Mouse (Mus musculus): ENCODE results near the gene Kdf1. TPM values are rescaled to one million over a fixed set of nuclear protein-coding genes. Genes with fewer than 3 reads are reported as not detected.

Kdf1 gene
- polyA plus RNA-seq, 1 experiment from 2014 or later = 0.20 TPM

DNA sequence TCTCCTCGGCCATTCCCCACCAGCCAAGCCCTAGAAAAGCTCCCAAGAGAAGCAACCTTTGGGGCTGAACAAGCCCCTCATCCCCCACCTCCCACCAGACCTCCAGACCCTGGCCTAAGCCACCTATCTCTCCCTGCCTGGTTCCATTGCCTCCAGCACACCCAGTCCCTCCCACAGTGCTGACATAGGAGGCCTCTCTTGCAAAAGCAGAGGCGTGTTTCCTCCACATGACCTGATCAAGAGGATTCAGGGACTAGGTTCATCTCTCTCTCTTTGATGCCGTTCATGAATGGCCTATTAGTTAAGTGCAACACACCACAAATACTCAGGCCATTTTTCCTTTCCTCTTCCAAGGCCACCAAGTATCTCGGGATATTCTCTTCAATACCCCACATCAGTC lies 41.1 kb downstream of the Kdf1 start:
- Histone ChIP-seq H3K4me1 (ENCODE audit: control insufficient read depth, insufficient read depth, low read length) (no peaks in the 10 kb centered on the region), H3K4me2 (ENCODE audit: low read length) (no peak overlapping the region), H3K9me3 (replicated peaks; ENCODE audit: control insufficient read depth, low read length) (no peaks in the 10 kb centered on the region), H3K9ac (ENCODE audit: low read length) (no peak overlapping the region), H3K36me3 (ENCODE audit: control insufficient read depth, insufficient read depth, low read length) (no peaks in the 10 kb centered on the region), H3K4me3 (ENCODE audit: low read depth, low read length) (no peak overlapping the region), H3K27me3 (replicated peaks; ENCODE audit: control insufficient read depth, insufficient read depth, low read length) (no peaks in the 10 kb centered on the region), H3K27ac (ENCODE audit: low read depth, low read length) (no peak overlapping the region)
- DNase-seq (ENCODE audit: low spot score) (no peak), ATAC-seq (no peak)
- 77% methylated on average over 4 of the region's 4 CpGs for WGBS

DNA sequence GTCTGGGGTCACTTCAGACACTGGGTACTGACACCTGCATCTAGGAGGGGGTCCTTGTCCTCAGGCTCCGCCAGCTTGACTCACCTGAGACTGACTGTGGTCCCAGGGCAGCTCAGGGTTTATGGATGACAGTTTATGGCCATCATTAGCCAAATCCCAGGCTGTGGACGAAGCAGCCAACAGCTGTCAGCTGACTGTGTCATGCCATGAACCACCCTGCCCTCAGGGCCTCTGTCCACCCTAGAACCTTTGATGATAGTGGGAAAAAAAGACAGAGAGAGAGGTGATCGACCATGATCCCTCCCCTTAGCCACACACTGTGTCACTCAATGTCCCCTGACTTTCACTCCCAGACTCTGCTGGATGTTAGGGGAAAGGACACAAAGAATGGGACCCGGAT lies 42.9 kb downstream of the Kdf1 start:
- ATAC-seq (no peak), DNase-seq (ENCODE audit: low spot score) (no peak)
- WGBS = 82% methylated on average over 4 of the region's 4 CpGs
- Histone ChIP-seq H3K27ac (ENCODE audit: low read depth, low read length) (no peak overlapping the region), H3K4me3 (ENCODE audit: low read depth, low read length) (no peak overlapping the region), H3K36me3 (ENCODE audit: control insufficient read depth, insufficient read depth, low read length) (no peaks in the 10 kb centered on the region), H3K4me1 (ENCODE audit: control insufficient read depth, insufficient read depth, low read length) (no peaks in the 10 kb centered on the region), H3K4me2 (ENCODE audit: low read length) (no peak overlapping the region), H3K27me3 (replicated peaks; ENCODE audit: control insufficient read depth, insufficient read depth, low read length) (no peaks in the 10 kb centered on the region), H3K9me3 (replicated peaks; ENCODE audit: control insufficient read depth, low read length) (no peaks in the 10 kb centered on the region), H3K9ac (ENCODE audit: low read length) (no peak overlapping the region)

DNA sequence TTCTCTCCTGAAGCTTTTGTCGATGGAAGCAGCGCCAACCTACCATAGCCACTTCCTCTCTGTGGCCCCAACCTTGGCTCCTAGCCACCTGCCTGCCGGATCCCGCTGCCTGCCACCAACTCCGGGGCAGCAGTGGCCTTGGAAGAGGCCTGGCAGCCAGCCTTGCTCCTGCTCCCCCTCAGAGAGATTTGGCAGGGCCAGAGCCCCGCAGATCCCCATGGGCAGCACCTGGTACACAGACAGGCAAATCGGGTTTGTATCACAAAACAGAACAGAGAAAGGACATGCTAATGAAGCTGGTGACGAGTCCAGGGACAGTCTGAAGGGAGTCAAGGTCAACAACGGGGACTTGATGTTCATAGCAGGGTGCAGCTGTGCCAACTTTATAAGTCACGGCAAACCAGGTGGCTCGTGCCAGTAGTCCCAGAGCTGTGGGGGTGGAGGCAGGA lies 44.4 kb downstream of the Kdf1 start:
- peak; percentile 29 for DNase-seq (ENCODE audit: low spot score)
- H3K4me1 ChIP-seq (ENCODE audit: control insufficient read depth, insufficient read depth, low read length) = no peaks in the 10 kb centered on the region
- no peak overlapping the region for H3K4me3 ChIP-seq (ENCODE audit: low read depth, low read length)
- H3K36me3 ChIP-seq (ENCODE audit: control insufficient read depth, insufficient read depth, low read length) = no peaks in the 10 kb centered on the region
- no peak overlapping the region for H3K4me2 ChIP-seq (ENCODE audit: low read length)
- no peaks in the 10 kb centered on the region for H3K27me3 ChIP-seq (replicated peaks; ENCODE audit: control insufficient read depth, insufficient read depth, low read length)
- no peak for ATAC-seq
- H3K9me3 ChIP-seq (replicated peaks; ENCODE audit: control insufficient read depth, low read length) = no peaks in the 10 kb centered on the region
- no peak overlapping the region for H3K9ac ChIP-seq (ENCODE audit: low read length)
- H3K27ac ChIP-seq (ENCODE audit: low read depth, low read length) = no peak overlapping the region
- 68% methylated on average over 11 of the region's 11 CpGs for WGBS

DNA sequence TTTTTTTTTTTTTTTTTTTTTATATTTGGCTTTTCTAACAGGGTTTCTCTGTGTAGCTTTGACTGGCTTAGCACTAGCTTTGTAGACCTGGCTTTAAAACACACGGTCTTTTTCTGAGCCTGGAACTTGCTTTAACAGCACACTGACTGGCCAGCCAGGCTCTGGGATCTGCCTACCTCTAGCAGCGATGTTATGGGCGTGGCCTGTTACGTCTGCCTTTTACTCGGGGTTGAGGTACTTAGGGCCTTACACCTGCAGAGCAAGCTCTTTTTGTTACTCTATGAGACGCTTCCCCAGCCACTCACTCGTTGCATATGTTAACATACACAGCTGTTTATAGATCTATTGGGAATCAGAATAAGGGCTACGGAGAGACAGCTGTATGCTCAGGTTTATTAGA lies 48.5 kb downstream of the Kdf1 start:
- Histone ChIP-seq H3K9me3 (replicated peaks; ENCODE audit: control insufficient read depth, low read length) (no peaks in the 10 kb centered on the region), H3K36me3 (ENCODE audit: control insufficient read depth, insufficient read depth, low read length) (no peaks in the 10 kb centered on the region), H3K27me3 (replicated peaks; ENCODE audit: control insufficient read depth, insufficient read depth, low read length) (no peaks in the 10 kb centered on the region), H3K9ac (ENCODE audit: low read length) (no peak overlapping the region), H3K4me3 (ENCODE audit: low read depth, low read length) (no peak overlapping the region), H3K4me1 (ENCODE audit: control insufficient read depth, insufficient read depth, low read length) (no peaks in the 10 kb centered on the region), H3K27ac (ENCODE audit: low read depth, low read length) (no peak overlapping the region), H3K4me2 (ENCODE audit: low read length) (no peak overlapping the region)
- ATAC-seq (no peak), DNase-seq (ENCODE audit: low spot score) (no peak)
- 28% methylated on average over 8 of the region's 8 CpGs for whole genome bisulfite sequencing

DNA sequence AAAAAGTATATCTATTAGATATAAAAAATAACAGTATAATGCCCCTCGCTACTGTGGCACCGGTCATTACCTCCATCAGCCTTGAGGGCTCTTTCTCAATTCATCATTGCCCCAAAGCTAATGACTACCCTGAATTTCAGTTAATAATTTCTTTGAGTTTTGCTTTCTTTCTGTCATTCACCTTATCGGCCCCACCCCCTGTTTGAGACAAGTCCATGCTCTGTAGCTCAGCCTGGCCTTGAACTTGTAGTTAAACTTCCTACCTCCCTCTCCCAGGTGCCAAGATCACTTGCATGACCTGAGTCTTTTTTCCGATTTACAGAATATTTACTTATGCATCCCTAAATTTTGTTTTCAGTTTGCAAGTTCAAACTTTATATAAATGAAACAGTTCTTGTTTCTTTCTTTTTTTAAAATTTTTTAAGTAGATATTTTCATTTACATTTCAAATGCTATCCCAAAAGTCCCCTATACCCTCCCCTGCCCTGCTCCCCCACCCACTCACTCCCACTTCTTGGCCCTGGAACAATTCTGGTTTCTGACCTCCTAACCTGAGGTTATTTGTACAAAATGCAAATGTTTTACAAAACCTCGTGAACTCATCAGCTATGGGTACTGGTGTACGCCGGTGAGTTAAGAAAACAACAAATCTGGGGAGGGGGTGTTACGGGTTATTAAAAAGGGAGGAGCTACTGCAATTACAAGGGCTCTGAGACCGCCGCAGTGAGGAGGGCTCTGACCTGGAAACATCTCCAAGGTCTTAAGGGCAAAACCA lies 50.7 kb downstream of the Kdf1 start:
- H3K4me3 ChIP-seq (ENCODE audit: low read depth, low read length) = no peak overlapping the region
- no peak overlapping the region for H3K9ac ChIP-seq (ENCODE audit: low read length)
- H3K36me3 ChIP-seq (ENCODE audit: control insufficient read depth, insufficient read depth, low read length) = no peaks in the 10 kb centered on the region
- no peak overlapping the region for H3K4me2 ChIP-seq (ENCODE audit: low read length)
- no peak overlapping the region for H3K27ac ChIP-seq (ENCODE audit: low read depth, low read length)
- no peaks in the 10 kb centered on the region for H3K9me3 ChIP-seq (replicated peaks; ENCODE audit: control insufficient read depth, low read length)
- DNase-seq (ENCODE audit: low spot score) (no peak), ATAC-seq (no peak)
- no peaks in the 10 kb centered on the region; the same call in 1 of the 2 replicates for H3K4me1 ChIP-seq (ENCODE audit: control insufficient read depth, insufficient read depth, low read length)
- H3K27me3 ChIP-seq (replicated peaks; ENCODE audit: control insufficient read depth, insufficient read depth, low read length) = no peaks in the 10 kb centered on the region
- 87% methylated on average over 10 of the region's 10 CpGs for WGBS

DNA sequence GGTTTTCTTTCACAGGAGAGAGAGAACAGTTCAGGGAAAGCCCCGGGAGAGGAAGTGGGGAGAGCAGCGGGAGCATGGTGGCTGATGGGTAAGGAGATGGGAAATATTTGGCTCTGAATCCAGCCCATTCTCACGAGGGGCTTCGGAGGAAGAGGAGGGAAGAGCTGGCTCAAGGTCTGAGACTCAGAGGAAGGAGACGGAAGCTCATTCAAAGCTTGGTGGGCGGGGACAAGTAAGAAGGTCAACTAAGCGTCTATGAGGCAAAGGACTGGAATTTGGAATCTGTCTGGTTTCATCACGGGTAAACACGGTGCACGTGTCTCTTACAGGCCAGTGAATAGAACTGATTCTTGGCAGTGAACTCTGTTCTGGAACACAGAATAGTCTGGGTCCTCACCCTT lies 51.3 kb downstream of the Kdf1 start:
- WGBS = 66% methylated on average over 10 of the region's 10 CpGs
- Histone ChIP-seq H3K4me2 (ENCODE audit: low read length) (no peak overlapping the region), H3K9me3 (replicated peaks; ENCODE audit: control insufficient read depth, low read length) (no peaks in the 10 kb centered on the region), H3K27me3 (replicated peaks; ENCODE audit: control insufficient read depth, insufficient read depth, low read length) (no peaks in the 10 kb centered on the region), H3K4me3 (ENCODE audit: low read depth, low read length) (no peak overlapping the region), H3K9ac (ENCODE audit: low read length) (no peak overlapping the region), H3K27ac (ENCODE audit: low read depth, low read length) (no peak overlapping the region), H3K4me1 (ENCODE audit: control insufficient read depth, insufficient read depth, low read length) (peaks cover 1% of the 10 kb centered on the region), H3K36me3 (ENCODE audit: control insufficient read depth, insufficient read depth, low read length) (no peaks in the 10 kb centered on the region)
- ATAC-seq (no peak), DNase-seq (ENCODE audit: low spot score) (no peak)

DNA sequence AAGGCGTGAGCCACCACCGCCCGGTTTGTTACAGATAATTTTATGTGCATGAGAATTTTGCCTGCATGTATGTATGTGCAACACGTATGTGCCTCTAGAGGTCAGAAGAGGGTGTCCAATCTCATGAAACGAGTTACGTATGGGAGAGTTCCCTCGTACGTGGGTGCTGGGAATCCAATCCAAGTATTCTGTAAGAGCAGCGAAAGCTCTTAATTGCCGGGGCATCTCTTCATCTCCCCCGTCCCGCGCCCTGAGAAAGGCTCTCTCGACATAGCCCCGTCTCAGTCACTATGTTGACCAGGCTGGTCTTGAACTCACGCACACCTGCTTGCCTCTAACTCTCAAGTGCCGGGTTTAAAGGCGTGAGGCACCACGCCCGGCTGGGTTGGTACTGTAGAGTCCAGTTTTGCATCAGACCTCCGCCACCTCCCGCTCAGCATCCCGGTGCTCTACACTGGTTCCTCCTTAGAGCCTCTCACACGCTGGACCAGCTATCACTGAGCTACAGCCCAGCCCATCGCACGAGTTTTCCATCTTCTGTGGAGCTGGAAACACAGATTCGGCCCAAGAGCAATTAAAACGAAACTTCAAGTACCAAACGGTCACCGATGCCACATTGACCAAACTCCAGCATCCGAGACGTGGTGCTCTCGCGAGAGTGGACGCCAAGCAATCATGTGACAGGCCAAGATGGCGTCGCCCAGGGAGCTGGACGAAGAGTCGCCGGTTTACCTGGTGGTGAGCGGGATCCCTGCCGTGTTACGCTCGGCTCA lies 55.5 kb downstream of the Kdf1 start, which contains the start of gene Gpatch3:
TSS of gene Gpatch3 (plus strand) at position 676 of the 773 bp plus-strand sequence.
- Histone ChIP-seq H3K27ac (ENCODE audit: low read depth, low read length) (peak within 1 kb of the TSS; percentile 83), H3K9ac (ENCODE audit: low read length) (peak within 1 kb of the TSS; percentile 87), H3K27me3 (replicated peaks; ENCODE audit: control insufficient read depth, insufficient read depth, low read length) (no peaks in the 10 kb centered on the region), H3K4me3 (ENCODE audit: low read depth, low read length) (peak within 1 kb of the TSS; percentile 97), H3K4me1 (ENCODE audit: control insufficient read depth, insufficient read depth, low read length) (peaks cover 3% of the 10 kb centered on the region), H3K9me3 (replicated peaks; ENCODE audit: control insufficient read depth, low read length) (no peaks in the 10 kb centered on the region), H3K36me3 (ENCODE audit: control insufficient read depth, insufficient read depth, low read length) (peaks cover 13% of the 10 kb centered on the region), H3K4me2 (ENCODE audit: low read length) (peak within 1 kb of the TSS; percentile 87)
- DNase-seq (ENCODE audit: low spot score) (peak; percentile 97), ATAC-seq (peak; percentile 96)
- WGBS = 8% methylated on average over 44 of the region's 44 CpGs

DNA sequence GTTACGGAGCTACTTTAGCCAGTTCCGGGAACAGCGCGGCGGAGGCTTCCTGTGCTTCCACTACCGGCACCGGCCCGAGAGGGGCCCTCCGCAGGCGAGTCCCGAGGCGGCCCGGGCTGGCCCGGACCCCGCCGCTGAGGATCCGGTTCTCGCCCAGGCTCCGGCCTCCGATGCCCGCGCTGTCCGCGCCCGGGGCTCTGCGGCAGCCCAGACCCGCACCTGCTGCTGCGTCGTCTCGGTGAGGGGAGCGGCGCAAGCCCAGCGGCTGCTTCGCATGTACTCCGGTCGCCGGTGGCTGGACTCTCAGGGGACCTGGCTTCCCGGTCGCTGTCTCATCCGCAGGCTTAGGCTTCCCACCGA lies 56.1 kb downstream of the Kdf1 start:
- Histone ChIP-seq H3K27ac (ENCODE audit: low read depth, low read length) (peak overlapping the region; percentile 9; the same call in 1 of the 2 replicates), H3K9me3 (replicated peaks; ENCODE audit: control insufficient read depth, low read length) (no peaks in the 10 kb centered on the region), H3K27me3 (replicated peaks; ENCODE audit: control insufficient read depth, insufficient read depth, low read length) (no peaks in the 10 kb centered on the region), H3K9ac (ENCODE audit: low read length) (peak overlapping the region; percentile 87), H3K36me3 (ENCODE audit: control insufficient read depth, insufficient read depth, low read length) (peaks cover 19% of the 10 kb centered on the region), H3K4me1 (ENCODE audit: control insufficient read depth, insufficient read depth, low read length) (peaks cover 3% of the 10 kb centered on the region), H3K4me3 (ENCODE audit: low read depth, low read length) (peak overlapping the region; percentile 97), H3K4me2 (ENCODE audit: low read length) (peak overlapping the region; percentile 87)
- ATAC-seq (peak; percentile 63), DNase-seq (ENCODE audit: low spot score) (no peak)
- under 1% methylated on average over 39 of the region's 41 CpGs for WGBS

DNA sequence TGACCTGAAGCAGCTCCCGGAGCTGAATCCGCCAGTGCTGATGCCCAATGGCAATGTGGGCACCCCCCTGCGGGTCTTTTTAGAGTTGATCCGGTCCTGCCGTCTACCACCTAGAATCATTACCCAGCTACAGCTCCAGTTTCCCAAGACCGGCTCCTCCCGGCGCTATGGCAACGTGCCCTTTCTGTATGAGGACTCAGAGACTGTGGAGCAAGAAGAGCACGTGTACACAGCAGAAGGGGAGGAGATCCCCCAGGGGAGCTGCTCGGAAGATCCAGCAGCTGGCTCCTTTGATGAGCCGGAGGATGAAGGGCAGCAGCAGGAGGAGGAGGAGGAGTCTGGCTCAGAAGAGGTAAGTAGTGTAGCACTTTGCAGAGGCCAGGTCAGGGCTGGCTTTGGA lies 59.2 kb downstream of the Kdf1 start:
- H3K4me2 ChIP-seq (ENCODE audit: low read length) = no peak overlapping the region
- DNase-seq (ENCODE audit: low spot score) (no peak), ATAC-seq (no peak)
- peaks cover 3% of the 10 kb centered on the region for H3K4me1 ChIP-seq (ENCODE audit: control insufficient read depth, insufficient read depth, low read length)
- H3K27ac ChIP-seq (ENCODE audit: low read depth, low read length) = no peak overlapping the region
- H3K36me3 ChIP-seq (ENCODE audit: control insufficient read depth, insufficient read depth, low read length) = peaks cover 43% of the 10 kb centered on the region
- WGBS = 73% methylated on average over 12 of the region's 12 CpGs
- no peaks in the 10 kb centered on the region for H3K9me3 ChIP-seq (replicated peaks; ENCODE audit: control insufficient read depth, low read length)
- H3K4me3 ChIP-seq (ENCODE audit: low read depth, low read length) = no peak overlapping the region
- H3K27me3 ChIP-seq (replicated peaks; ENCODE audit: control insufficient read depth, insufficient read depth, low read length) = no peaks in the 10 kb centered on the region
- no peak overlapping the region for H3K9ac ChIP-seq (ENCODE audit: low read length)
